Mouse (Mus musculus) embryonic fibroblast, embryonic 13.5 days (primary cell): Measurements from ENCODE around the gene Cntnap5a. TPM values are rescaled to one million over a fixed set of nuclear protein-coding genes. Genes with fewer than 3 reads are reported as not detected.

Experiments
- H3K27ac ChIP-seq: 2 replicates; pipeline ENCODE4 v1.5.1; 2012; ENCODE audit warnings: low read length, control low read depth, inconsistent platforms; ENCODE audit not compliant: insufficient read depth
- H3K4me1 ChIP-seq: 2 replicates; pipeline ENCODE4 v1.6.1; 2011; ENCODE audit warnings: low read length; ENCODE audit not compliant: control insufficient read depth, insufficient read depth
- H3K4me3 ChIP-seq: 2 replicates; pipeline ENCODE4 v1.5.1; 2011; ENCODE audit warnings: mild to moderate bottlenecking, control low read depth, low read length; ENCODE audit not compliant: insufficient read depth
- CTCF ChIP-seq: IDR thresholded peaks from 2 replicates; pipeline ENCODE4 v1.5.1; 2011; ENCODE audit warnings: mild to moderate bottlenecking, control low read depth, low read length, moderate library complexity, borderline replicate concordance; ENCODE audit not compliant: insufficient read depth
- POLR2A ChIP-seq: IDR thresholded peaks from 2 replicates; pipeline ENCODE4 v1.6.1; 2011; ENCODE audit warnings: low read depth, mild to moderate bottlenecking, control low read depth, low read length, moderate library complexity
- polyA plus RNA-seq: library from polyadenylated mRNA; stranded (reverse); fragments of >200 nt; gene quantifications from 2 replicates; pipeline ENCODE4 v1.2.4, GENCODE M21; 2011; ENCODE audit warnings: low read depth; ENCODE audit not compliant: missing spikeins, insufficient read length

Gene Cntnap5a
- polyA plus RNA-seq, 1 experiment = not detected

DNA sequence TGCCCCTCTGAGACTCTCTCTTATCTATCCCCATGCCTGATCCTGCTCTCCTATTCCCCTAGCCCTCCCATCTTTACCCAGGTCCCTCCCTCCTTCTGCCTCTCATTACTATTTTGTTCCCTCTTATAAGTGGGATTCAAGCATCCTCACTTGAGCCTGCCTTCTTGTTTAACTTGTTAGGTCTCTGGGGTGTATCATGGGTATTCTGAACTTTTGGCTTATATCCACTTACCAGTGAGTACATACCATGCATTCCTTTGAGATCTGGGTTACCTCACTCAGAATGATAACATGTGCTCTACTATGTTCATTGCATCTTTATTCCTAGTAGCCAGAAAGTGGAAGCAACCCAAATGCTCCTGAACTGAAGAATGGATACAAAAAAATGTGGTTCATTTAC lies 639.9 kb downstream of the Cntnap5a start:
- TF ChIP-seq POLR2A (no peak), CTCF (no peak)
- Histone ChIP-seq H3K4me3 (no peak overlapping the region), H3K4me1 (no peaks in the 10 kb centered on the region), H3K27ac (no peak overlapping the region)

- Histone ChIP-seq H3K4me1 (no peaks in the 10 kb centered on the region), H3K27ac (no peak overlapping the region), H3K4me3 (no peak overlapping the region)
- TF ChIP-seq CTCF (no peak), POLR2A (no peak)
These were observed 669.1 kb downstream of the Cntnap5a start for GRCm38 (mm10) chr1:116353669-116354068.

DNA sequence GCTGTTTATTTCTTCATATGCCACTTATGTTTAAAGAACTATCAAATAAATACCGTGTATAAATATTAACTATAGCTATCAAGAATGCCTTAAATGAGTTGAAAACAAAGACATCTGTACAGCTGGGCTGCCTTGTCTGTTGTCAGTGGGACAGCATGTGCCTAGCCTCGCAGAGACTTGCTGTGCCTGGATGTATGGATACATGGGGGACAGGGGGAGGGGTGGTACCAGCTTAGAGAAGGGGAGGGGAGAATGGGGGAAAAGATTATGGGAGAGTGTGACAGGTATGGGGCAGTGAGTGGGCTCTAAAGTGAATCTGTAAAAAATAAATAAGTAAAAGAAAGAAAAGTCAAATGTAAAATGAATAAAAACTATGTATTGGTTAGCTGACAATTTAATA lies 681.0 kb downstream of the Cntnap5a start:
- TF ChIP-seq CTCF (no peak), POLR2A (no peak)
- Histone ChIP-seq H3K4me3 (no peak overlapping the region), H3K4me1 (no peaks in the 10 kb centered on the region), H3K27ac (no peak overlapping the region)

GRCm38 (mm10) chr1:116366171-116366570 lies 681.6 kb downstream of the Cntnap5a start:
- TF ChIP-seq CTCF = no peak
- TF ChIP-seq POLR2A = no peak
- Histone ChIP-seq H3K4me1 (no peaks in the 10 kb centered on the region), H3K27ac (no peak overlapping the region), H3K4me3 (no peak overlapping the region)

GRCm38 (mm10) chr1:116366806-116367205 lies 682.2 kb downstream of the Cntnap5a start:
- H3K27ac ChIP-seq = no peak overlapping the region
- H3K4me1 ChIP-seq = no peaks in the 10 kb centered on the region
- no peak overlapping the region for H3K4me3 ChIP-seq
- TF ChIP-seq POLR2A = no peak
- TF ChIP-seq CTCF = no peak

DNA sequence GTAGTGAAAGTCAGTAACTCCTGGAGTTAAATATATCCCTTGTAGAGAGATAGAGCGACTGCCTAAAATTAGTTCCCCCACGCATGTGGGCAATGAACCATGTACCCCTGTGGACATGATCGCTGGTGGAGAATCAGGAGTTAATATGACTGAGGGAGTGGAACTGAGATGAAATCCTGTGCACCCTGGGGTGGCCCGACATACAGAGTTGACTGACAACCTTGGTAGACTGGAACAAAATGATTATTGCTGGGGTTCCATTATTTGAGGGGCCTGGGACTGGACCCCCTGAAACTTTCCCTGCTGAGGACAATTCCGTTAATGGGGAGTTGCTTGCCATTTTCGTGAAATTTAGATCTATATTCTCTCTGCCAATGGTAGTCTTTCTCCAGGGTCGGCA lies 683.0 kb downstream of the Cntnap5a start:
- H3K4me1 ChIP-seq = no peaks in the 10 kb centered on the region
- H3K27ac ChIP-seq = no peak overlapping the region
- TF ChIP-seq POLR2A (no peak), CTCF (no peak)
- no peak overlapping the region for H3K4me3 ChIP-seq

DNA sequence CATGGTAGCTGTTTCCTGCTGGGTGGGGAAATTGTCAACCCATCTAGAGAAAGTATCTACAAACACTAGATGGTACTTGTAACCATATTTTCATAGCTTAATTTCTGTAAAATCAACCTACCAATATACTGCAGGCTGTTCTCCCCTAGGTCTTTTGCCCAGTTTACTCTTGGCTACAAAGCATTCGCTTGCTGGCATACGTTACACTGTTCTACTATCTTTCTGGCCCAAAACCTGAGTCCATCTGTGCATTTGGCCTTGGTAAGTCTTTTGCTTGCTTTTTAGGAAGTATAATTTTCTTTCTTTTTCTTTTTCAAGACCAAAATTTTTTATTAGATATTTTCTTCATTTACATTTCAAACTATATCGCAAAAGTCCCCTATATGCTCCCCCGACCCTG lies 686.3 kb downstream of the Cntnap5a start:
- Histone ChIP-seq H3K4me1 (no peaks in the 10 kb centered on the region), H3K27ac (no peak overlapping the region), H3K4me3 (no peak overlapping the region)
- TF ChIP-seq POLR2A = no peak
- no peak for TF ChIP-seq CTCF

DNA sequence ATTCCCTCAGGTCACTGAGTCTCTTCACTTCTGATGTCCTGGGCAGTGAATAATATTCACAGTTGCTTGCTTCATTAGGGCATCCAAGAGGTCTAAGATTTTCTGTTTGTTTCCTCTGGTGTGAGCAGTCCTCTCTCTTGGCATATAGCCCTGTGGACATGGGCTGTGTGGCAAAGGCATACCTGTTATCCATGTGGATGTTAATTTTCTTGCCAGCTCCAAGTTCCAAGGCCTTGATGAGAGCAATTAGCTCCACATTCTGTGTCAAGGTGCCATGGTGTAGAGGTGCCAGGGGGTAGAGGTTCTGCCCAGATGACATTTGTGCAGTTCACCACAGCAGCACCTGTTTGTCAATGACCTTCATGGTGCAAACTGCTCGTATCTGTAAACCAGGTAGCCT lies 689.0 kb downstream of the Cntnap5a start:
- H3K27ac ChIP-seq = no peak overlapping the region
- no peak overlapping the region for H3K4me3 ChIP-seq
- TF ChIP-seq POLR2A (no peak), CTCF (no peak)
- H3K4me1 ChIP-seq = no peaks in the 10 kb centered on the region

DNA sequence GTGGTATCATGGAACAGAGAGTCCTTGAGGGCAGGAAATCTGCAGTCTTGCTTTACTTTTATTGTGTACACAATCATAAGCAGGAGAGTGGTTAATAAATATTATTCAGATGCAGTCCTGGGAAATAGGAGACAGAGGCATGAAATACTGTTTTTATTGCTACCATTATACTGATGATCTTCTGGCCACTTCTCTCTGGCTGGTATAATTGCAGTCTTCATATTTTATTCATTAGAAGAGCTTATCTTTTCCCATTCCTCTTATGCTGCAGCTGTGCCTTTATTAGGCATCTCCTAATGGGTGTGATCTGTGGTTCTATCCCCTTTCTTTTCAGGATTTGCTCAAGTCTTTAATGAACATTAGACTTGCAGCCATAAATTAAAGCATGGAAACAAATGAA lies 707.8 kb downstream of the Cntnap5a start:
- no peaks in the 10 kb centered on the region for H3K4me1 ChIP-seq
- TF ChIP-seq CTCF (no peak), POLR2A (no peak)
- no peak overlapping the region for H3K4me3 ChIP-seq
- H3K27ac ChIP-seq = no peak overlapping the region

DNA sequence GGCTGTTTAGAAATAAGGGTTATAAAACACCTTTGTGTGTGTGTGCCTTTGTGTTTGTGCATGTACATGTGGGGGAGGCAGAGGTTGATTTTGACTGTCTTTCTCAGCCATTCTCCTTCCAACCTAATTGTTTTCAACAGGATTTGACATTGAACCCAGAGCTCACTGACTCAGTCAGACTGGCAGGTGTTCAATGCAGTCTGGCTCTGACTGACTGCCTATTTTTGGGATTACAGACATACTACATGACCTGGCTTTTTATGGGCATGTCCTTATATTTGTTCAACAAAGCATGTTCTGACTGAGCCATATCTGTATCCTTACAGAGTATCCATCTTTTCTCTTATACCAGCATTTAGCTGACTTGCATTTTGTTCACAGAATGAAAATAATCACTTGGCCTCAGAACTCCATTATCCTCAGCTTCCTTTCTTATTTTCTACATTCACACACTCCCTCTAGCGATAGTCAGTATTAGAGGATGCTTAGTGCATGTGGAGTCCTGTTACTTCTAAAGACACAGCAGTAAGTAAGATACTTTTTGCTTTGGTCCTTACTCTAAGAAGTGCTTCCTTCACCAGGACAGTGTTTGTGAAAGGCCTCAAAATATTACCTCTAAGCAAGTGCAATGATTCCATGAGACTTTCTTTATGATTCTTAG lies 717.6 kb downstream of the Cntnap5a start:
- TF ChIP-seq POLR2A (no peak), CTCF (no peak)
- Histone ChIP-seq H3K27ac (no peak overlapping the region), H3K4me1 (no peaks in the 10 kb centered on the region), H3K4me3 (no peak overlapping the region)
